Mouse (Mus musculus) liver, embryonic 11.5 days (tissue): ENCODE results near the gene Eef1akmt3. TPM values are rescaled to one million over a fixed set of nuclear protein-coding genes. Genes with fewer than 3 reads are reported as not detected.

ENCODE experiments used
- ATAC-seq: fragments of 200-750 bp; cut with Nextera tagmentation; replicated peaks from 2 replicates; pipeline ENCODE4 v1.8.0; 2017; ENCODE audit warnings: moderate number of reproducible peaks, mild to moderate bottlenecking, moderate TSS enrichment, moderate library complexity; ENCODE audit not compliant: low FRiP score
- DNase-seq: peaks from one replicate; pipeline ENCODE4 v3.0.0-alpha.2; 2017; ENCODE audit warnings: low spot score
- H3K27ac ChIP-seq: fragments of 300-500 bp; sonication (generic); 2 replicates; pipeline ENCODE4 v1.5.1; 2014; ENCODE audit warnings: mild to moderate bottlenecking, low read depth, low read length, control low read depth
- H3K27me3 ChIP-seq: fragments of 300-500 bp; sonication (generic); replicated peaks from 2 replicates; pipeline ENCODE4 v1.6.1; 2014; ENCODE audit warnings: low read length, mixed read lengths; ENCODE audit not compliant: control insufficient read depth, insufficient read depth
- H3K36me3 ChIP-seq: fragments of 300-500 bp; sonication (generic); 2 replicates; pipeline ENCODE4 v1.6.1; 2014; ENCODE audit warnings: mild to moderate bottlenecking, low read length, moderate library complexity, mixed read lengths; ENCODE audit not compliant: control insufficient read depth, insufficient read depth
- H3K4me1 ChIP-seq: fragments of 300-500 bp; sonication (generic); replicated peaks from 2 replicates; pipeline ENCODE4 v1.6.1; 2014; ENCODE audit warnings: low read length, mixed read lengths; ENCODE audit not compliant: control insufficient read depth, insufficient read depth
- H3K4me2 ChIP-seq: fragments of 300-500 bp; sonication (generic); 2 replicates; pipeline ENCODE4 v1.6.1; 2014; ENCODE audit warnings: mild to moderate bottlenecking, control low read depth, moderate library complexity
- H3K4me3 ChIP-seq: fragments of 300-500 bp; sonication (generic); 2 replicates; pipeline ENCODE4 v1.5.1; 2014; ENCODE audit warnings: low read depth, low read length, control low read depth
- H3K9ac ChIP-seq: fragments of 300-500 bp; sonication (generic); 2 replicates; pipeline ENCODE4 v1.6.1; 2014; ENCODE audit warnings: low read depth, low read length, control low read depth
- H3K9me3 ChIP-seq: fragments of 300-500 bp; sonication (generic); 2 replicates; pipeline ENCODE4 v1.6.1; 2016; ENCODE audit warnings: low read length, inconsistent platforms, mixed read lengths; ENCODE audit not compliant: control insufficient read depth
- WGBS: fragments of 180-500 bp; shearing (Covaris S2); extraction: QIAGEN DNeasy Blood & Tissue Kit; methylation state at CpG from one replicate; pipeline ENCODE4 v1.1.7; 2014; 5-methylcytosine and 5-hydroxymethylcytosine counted together
- polyA plus RNA-seq: library from polyadenylated mRNA; unstranded; fragments of >200 nt; fragmentation: Nextera tagmentation; extraction: Ambion mirVana; gene quantifications from 2 replicates; pipeline ENCODE4 v1.2.1, GENCODE M21; 2014

The Eef1akmt3 gene
- polyA plus RNA-seq, 1 experiment from 2014 or later, result 0.11 TPM

DNA sequence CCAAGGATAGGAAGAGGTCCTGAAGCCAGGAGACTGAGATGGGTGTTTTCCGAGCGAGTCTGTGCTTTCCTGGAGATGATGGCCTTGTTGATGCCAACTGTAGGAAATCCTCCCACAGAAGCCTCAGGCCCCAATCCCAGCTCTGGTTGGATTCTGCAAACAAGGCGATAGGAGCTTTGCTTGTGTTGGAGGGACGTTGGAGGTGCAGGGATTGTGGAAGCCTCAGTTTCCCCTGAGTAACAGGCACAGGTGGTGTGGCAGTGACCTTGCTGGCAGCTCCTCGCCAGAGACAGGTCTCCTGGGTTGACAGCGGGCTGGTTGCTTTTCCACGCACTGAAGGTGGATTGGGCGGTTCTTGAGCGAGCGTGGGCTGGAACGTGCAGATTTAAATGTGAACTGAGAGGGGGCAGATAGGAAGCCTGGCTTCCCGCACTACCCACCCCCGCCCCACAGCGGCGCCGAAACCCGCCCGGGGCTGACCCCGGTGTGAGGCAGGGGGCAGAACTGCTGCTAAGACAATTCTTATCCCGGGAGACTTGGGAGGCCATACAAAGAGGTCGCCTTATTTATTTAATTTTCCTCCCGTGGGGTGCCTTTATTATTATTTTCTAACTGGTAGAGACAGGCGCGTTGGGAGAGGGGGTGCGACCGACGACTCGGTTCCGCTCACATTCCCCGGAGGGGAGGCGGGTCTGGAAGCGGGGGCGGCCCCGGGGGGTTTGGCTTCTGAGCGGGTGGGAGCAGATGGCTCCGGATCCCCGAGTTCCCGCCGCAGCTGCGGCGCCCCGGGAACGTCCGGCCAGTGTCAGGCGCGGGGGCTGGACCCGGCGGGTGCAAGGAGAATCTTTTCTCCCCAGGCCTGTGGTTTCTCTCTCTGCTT, 39.8 kb upstream of the Eef1akmt3 start:
- Histone ChIP-seq H3K4me2 (peak overlapping the region; percentile 58), H3K9me3 (no peaks in the 10 kb centered on the region), H3K4me1 (peaks cover 28% of the 10 kb centered on the region), H3K27me3 (peaks cover 66% of the 10 kb centered on the region), H3K9ac (0 out of 2 replicates have a peak overlapping the region, but pooled peaks have one; percentile 20), H3K27ac (no peak overlapping the region), H3K36me3 (no peaks in the 10 kb centered on the region), H3K4me3 (peak overlapping the region; percentile 33)
- 9% methylated on average over 48 of the region's 48 CpGs for WGBS
- ATAC-seq (no peak), DNase-seq (no peak)

DNA sequence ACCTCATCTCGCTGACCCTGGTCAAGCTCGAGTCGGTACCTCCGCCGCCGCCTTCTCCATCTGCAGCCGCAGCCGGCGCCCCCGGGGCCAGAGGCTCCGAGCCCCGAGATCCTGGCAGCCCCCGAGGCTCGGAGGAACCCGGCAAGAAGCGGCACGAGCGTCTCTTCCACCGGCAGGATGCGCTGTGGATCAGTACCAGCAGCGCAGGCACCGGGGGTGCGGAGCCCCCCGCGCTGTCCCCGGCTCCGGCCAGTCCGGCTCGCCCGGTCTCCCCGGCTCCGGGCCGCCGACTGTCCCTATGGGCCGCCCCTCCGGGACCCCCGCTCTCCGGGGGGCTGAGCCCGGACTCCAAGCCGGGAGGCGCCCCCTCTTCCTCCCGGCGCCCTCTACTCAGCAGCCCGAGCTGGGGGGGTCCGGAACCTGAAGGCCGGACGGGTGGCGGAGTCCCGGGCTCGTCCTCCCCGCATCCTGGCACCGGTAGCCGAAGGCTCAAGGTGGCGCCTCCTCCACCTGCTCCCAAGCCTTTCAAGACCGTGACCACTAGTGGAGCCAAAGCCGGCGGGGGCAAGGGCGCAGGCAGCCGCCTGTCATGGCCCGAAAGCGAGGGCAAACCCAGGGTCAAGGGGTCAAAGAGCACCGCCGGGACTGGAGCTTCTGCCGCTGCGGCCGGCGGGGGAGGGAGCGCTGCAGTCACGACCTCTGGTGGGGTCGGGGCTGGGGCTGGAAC, 38.5 kb upstream of the Eef1akmt3 start:
- 9% methylated on average over 70 of the region's 70 CpGs for WGBS
- peak overlapping the region; percentile 56 for H3K4me3 ChIP-seq
- peak overlapping the region; percentile 27; the same call in 1 of the 2 replicates for H3K9ac ChIP-seq
- no peaks in the 10 kb centered on the region for H3K9me3 ChIP-seq
- ATAC-seq, result no peak; the same call in 1 of the 2 replicates
- H3K4me1 ChIP-seq, result peaks cover 29% of the 10 kb centered on the region
- H3K4me2 ChIP-seq, result peak overlapping the region; percentile 77
- DNase-seq, result no peak
- H3K27ac ChIP-seq, result no peak overlapping the region
- H3K36me3 ChIP-seq, result no peaks in the 10 kb centered on the region
- peaks cover 67% of the 10 kb centered on the region for H3K27me3 ChIP-seq

- no peaks in the 10 kb centered on the region for H3K9me3 ChIP-seq
- 3% methylated on average over 24 of the region's 49 CpGs for WGBS
- H3K4me2 ChIP-seq, result peak overlapping the region; percentile 77
- H3K4me3 ChIP-seq, result peak overlapping the region; percentile 56
- peak overlapping the region; percentile 2; the same call in 1 of the 2 replicates for H3K9ac ChIP-seq
- no peaks in the 10 kb centered on the region for H3K36me3 ChIP-seq
- no peak for DNase-seq
- H3K27me3 ChIP-seq, result peaks cover 66% of the 10 kb centered on the region
- no peak for ATAC-seq
- H3K4me1 ChIP-seq, result peaks cover 29% of the 10 kb centered on the region
- no peak overlapping the region for H3K27ac ChIP-seq
These were observed 37.6 kb upstream of the Eef1akmt3 start for GRCm38 (mm10) chr10:127078677-127079575.

- WGBS, result 29% methylated on average over 12 of the region's 12 CpGs
- Histone ChIP-seq H3K27ac (no peak overlapping the region), H3K4me3 (peak overlapping the region; percentile 56), H3K4me2 (peak overlapping the region; percentile 77), H3K27me3 (peaks cover 60% of the 10 kb centered on the region), H3K9me3 (no peaks in the 10 kb centered on the region), H3K9ac (no peak overlapping the region), H3K4me1 (peaks cover 29% of the 10 kb centered on the region), H3K36me3 (no peaks in the 10 kb centered on the region)
- DNase-seq (no peak), ATAC-seq (no peak)
These were observed 36.8 kb upstream of the Eef1akmt3 start for GRCm38 (mm10) chr10:127078001-127078676.

- no peak overlapping the region for H3K4me2 ChIP-seq
- peaks cover 56% of the 10 kb centered on the region for H3K27me3 ChIP-seq
- no peaks in the 10 kb centered on the region for H3K36me3 ChIP-seq
- H3K9me3 ChIP-seq, result no peaks in the 10 kb centered on the region
- no peak overlapping the region for H3K9ac ChIP-seq
- DNase-seq (no peak), ATAC-seq (no peak)
- no peak overlapping the region for H3K27ac ChIP-seq
- H3K4me1 ChIP-seq, result peaks cover 29% of the 10 kb centered on the region
- WGBS, result 28% methylated on average over 10 of the region's 10 CpGs
- peak overlapping the region; percentile 56; the same call in 1 of the 2 replicates for H3K4me3 ChIP-seq
These were observed 36.2 kb upstream of the Eef1akmt3 start for GRCm38 (mm10) chr10:127077515-127077914.

- Histone ChIP-seq H3K9me3 (no peaks in the 10 kb centered on the region), H3K27me3 (peaks cover 42% of the 10 kb centered on the region), H3K4me3 (peak overlapping the region; percentile 15; the same call in 1 of the 2 replicates), H3K36me3 (no peaks in the 10 kb centered on the region), H3K9ac (no peak overlapping the region), H3K27ac (no peak overlapping the region), H3K4me1 (peaks cover 25% of the 10 kb centered on the region), H3K4me2 (peak overlapping the region; percentile 56)
- DNase-seq, result no peak
- 42% methylated on average over 4 of the region's 4 CpGs for WGBS
- ATAC-seq, result no peak
These were observed 34.8 kb upstream of the Eef1akmt3 start for GRCm38 (mm10) chr10:127076082-127076481.

GRCm38 (mm10) chr10:127075651-127076050, 34.3 kb upstream of the Eef1akmt3 start:
- Histone ChIP-seq H3K4me3 (peak overlapping the region; percentile 38), H3K4me1 (peaks cover 23% of the 10 kb centered on the region), H3K27me3 (peaks cover 37% of the 10 kb centered on the region), H3K9me3 (no peaks in the 10 kb centered on the region), H3K4me2 (peak overlapping the region; percentile 56), H3K36me3 (no peaks in the 10 kb centered on the region), H3K9ac (peak overlapping the region; percentile 53; the same call in 1 of the 2 replicates), H3K27ac (no peak overlapping the region)
- DNase-seq (no peak), ATAC-seq (no peak)
- WGBS, result 42% methylated on average over 8 of the region's 8 CpGs
